Mouse (Mus musculus) forebrain, embryonic 16.5 days (tissue): ENCODE results near the gene A830018L16Rik. TPM values are rescaled to one million over a fixed set of nuclear protein-coding genes. Genes with fewer than 3 reads are reported as not detected.

Source experiments
- ATAC-seq: fragments of 200-750 bp; cut with Nextera tagmentation; 2 replicates; pipeline ENCODE4 v1.8.0; 2017; ENCODE audit warnings: mild to moderate bottlenecking, moderate library complexity
- H3K27ac ChIP-seq: fragments of 300-500 bp; sonication (generic); 2 replicates; pipeline ENCODE4 v1.5.1; 2014; ENCODE audit warnings: low read length, control low read depth
- H3K27me3 ChIP-seq: fragments of 300-500 bp; sonication (generic); replicated peaks from 2 replicates; pipeline ENCODE4 v1.6.1; 2014; ENCODE audit warnings: low read length; ENCODE audit not compliant: control insufficient read depth, insufficient read depth
- H3K36me3 ChIP-seq: fragments of 300-500 bp; sonication (generic); 2 replicates; pipeline ENCODE4 v1.6.1; 2014; ENCODE audit not compliant: control insufficient read depth, insufficient read depth
- H3K4me1 ChIP-seq: fragments of 300-500 bp; sonication (generic); replicated peaks from 2 replicates; pipeline ENCODE4 v1.6.1; 2014; ENCODE audit warnings: low read length; ENCODE audit not compliant: control insufficient read depth, insufficient read depth
- H3K4me2 ChIP-seq: fragments of 300-500 bp; sonication (generic); 2 replicates; pipeline ENCODE4 v1.6.1; 2014; ENCODE audit warnings: mild to moderate bottlenecking, low read length, control low read depth
- H3K4me3 ChIP-seq: fragments of 300-500 bp; sonication (generic); replicated peaks from 2 replicates; pipeline ENCODE4 v1.5.1; 2014; ENCODE audit warnings: mild to moderate bottlenecking, low read length, control low read depth
- H3K9ac ChIP-seq: fragments of 300-500 bp; sonication (generic); replicated peaks from 2 replicates; pipeline ENCODE4 v1.6.1; 2014; ENCODE audit warnings: low read depth, low read length, control low read depth
- H3K9me3 ChIP-seq: fragments of 300-500 bp; sonication (generic); 2 replicates; pipeline ENCODE4 v1.6.1; 2016; ENCODE audit warnings: low read length; ENCODE audit not compliant: control insufficient read depth
- WGBS: fragments of 180-500 bp; shearing (Covaris S2); extraction: QIAGEN DNeasy Blood & Tissue Kit; methylation state at CpG from one replicate; pipeline ENCODE4 v1.1.7; 2014; 5-methylcytosine and 5-hydroxymethylcytosine counted together
- polyA plus RNA-seq: library from polyadenylated mRNA; unstranded; fragments of >200 nt; fragmentation: Nextera tagmentation; extraction: Ambion mirVana; gene quantifications from 2 replicates; pipeline ENCODE4 v1.2.1, GENCODE M21; 2015

Gene A830018L16Rik
- 8.6 and 9.2 TPM in 2 replicates for polyA plus RNA-seq

- Histone ChIP-seq H3K36me3 (no peaks in the 10 kb centered on the region), H3K4me2 (peak within 1 kb of the TSS; percentile 90), H3K4me3 (peak within 1 kb of the TSS; percentile 63), H3K9me3 (no peaks in the 10 kb centered on the region), H3K27me3 (peaks cover 6% of the 10 kb centered on the region; the same call in 1 of the 2 replicates), H3K4me1 (peaks cover 6% of the 10 kb centered on the region), H3K27ac (peak within 1 kb of the TSS; percentile 52; the same call in 1 of the 2 replicates), H3K9ac (peak within 1 kb of the TSS; percentile 71)
- ATAC-seq: peak; percentile 97
- under 1% methylated on average over 50 of the region's 50 CpGs for WGBS
Measured at GRCm38 (mm10) chr1:11413894-11414556, at the start of gene A830018L16Rik. Gene A830018L16Rik (plus strand): TSS chr1:11414105.

GRCm38 (mm10) chr1:11385846-11386245 is 28.1 kb upstream of the A830018L16Rik start:
- H3K9ac ChIP-seq: no peak overlapping the region
- no peak overlapping the region for H3K4me2 ChIP-seq
- no peak overlapping the region for H3K27ac ChIP-seq
- no peaks in the 10 kb centered on the region for H3K27me3 ChIP-seq
- H3K4me1 ChIP-seq: no peaks in the 10 kb centered on the region
- no peaks in the 10 kb centered on the region for H3K36me3 ChIP-seq
- ATAC-seq: no peak
- H3K4me3 ChIP-seq: no peak overlapping the region
- H3K9me3 ChIP-seq: no peaks in the 10 kb centered on the region
- WGBS: 61% methylated on average over 3 of the region's 3 CpGs

GRCm38 (mm10) chr1:11395408-11395807 is 18.5 kb upstream of the A830018L16Rik start:
- no peak for ATAC-seq
- H3K4me1 ChIP-seq: no peaks in the 10 kb centered on the region
- 35% methylated on average over 4 of the region's 4 CpGs for WGBS

DNA sequence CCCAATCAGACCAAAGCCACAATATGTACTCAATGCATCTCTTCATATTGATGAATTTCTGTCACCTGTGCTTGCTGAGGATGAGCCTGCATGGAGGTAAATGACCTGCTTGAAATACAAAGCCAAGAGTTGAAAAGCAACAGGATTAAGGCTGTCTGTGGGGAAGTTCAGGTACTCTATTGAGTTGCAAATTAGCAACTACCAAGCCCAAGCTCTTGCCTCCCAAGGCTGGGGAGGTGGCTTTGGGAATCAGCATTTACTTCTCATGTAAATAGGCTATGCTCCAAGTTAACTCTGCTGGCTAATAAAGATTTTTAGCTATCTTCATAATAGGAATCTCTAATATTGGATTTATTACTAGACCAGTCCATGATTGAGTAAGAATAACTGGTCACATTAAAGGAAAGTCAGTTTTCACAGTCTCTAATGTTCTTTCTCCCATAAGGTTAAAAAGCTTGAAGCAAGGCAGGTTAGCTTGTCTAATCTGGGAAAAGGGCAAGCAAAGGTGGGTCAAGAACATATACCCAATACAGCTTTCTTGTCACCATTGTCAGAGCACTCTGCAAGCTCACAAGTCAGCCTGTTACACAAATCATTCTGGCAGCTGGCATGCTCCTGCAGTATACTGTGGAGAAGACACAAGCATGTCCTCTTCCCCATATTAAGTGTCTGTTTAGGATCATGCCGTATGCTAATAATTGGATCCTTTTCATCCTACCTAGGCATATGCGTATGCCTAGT is 17.7 kb upstream of the A830018L16Rik start:
- Histone ChIP-seq H3K4me1 (no peaks in the 10 kb centered on the region), H3K36me3 (no peaks in the 10 kb centered on the region), H3K9ac (no peak overlapping the region), H3K9me3 (no peaks in the 10 kb centered on the region), H3K4me2 (no peak overlapping the region), H3K27ac (no peak overlapping the region), H3K27me3 (no peaks in the 10 kb centered on the region), H3K4me3 (no peak overlapping the region)
- WGBS: 90% methylated on average over 2 of the region's 2 CpGs
- no peak for ATAC-seq

More at GRCm38 (mm10) chr1:11395408-11395807, 18.5 kb upstream of the A830018L16Rik start:
- Histone ChIP-seq H3K36me3 (no peaks in the 10 kb centered on the region), H3K4me3 (no peak overlapping the region), H3K27ac (no peak overlapping the region), H3K9ac (no peak overlapping the region), H3K9me3 (no peaks in the 10 kb centered on the region), H3K4me2 (no peak overlapping the region), H3K27me3 (no peaks in the 10 kb centered on the region)

DNA sequence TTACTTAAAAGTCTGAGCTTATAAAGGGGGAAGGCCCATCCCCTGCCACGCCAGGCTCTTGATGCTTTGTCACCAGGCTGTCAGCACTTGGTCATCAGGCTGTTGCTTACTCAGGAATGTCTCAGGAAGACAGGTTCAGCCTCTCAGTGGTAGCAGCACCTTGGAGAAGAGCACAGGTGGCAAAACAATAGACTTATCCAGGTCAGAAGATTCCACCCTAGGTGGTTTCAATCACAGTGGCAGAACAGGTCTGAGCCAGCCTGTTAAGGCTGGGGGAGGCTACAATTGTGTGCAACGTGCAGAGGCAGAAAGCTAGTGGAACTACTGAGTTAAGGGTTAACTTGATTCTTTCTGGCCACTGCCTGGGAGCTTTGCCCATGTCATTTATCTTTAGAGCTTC is 12.7 kb upstream of the A830018L16Rik start:
- Histone ChIP-seq H3K9me3 (no peaks in the 10 kb centered on the region), H3K27me3 (no peaks in the 10 kb centered on the region), H3K4me2 (no peak overlapping the region), H3K27ac (no peak overlapping the region), H3K4me1 (no peaks in the 10 kb centered on the region), H3K9ac (no peak overlapping the region), H3K36me3 (no peaks in the 10 kb centered on the region), H3K4me3 (no peak overlapping the region)
- 48% methylated on average over 2 of the region's 2 CpGs for WGBS
- no peak for ATAC-seq

DNA sequence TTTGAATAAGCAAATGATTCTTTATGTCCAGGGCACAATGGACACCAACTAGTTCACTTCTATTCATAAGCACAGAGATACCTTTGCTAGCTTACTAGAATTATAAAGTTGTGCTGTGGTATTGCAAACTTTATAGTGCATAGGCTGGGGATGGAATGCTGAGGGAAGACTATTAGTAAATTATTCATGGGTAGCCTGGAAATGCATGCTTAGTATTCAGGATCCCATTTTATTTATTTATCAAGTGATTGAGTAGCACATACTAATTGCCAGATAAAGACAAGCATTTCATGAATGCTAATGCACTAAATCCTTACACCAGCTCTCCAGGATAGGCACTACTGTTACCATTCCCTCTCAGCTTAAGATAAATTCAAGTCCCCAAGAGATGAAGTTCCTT is 8.4 kb upstream of the A830018L16Rik start:
- Histone ChIP-seq H3K27me3 (no peaks in the 10 kb centered on the region), H3K4me1 (no peaks in the 10 kb centered on the region), H3K4me2 (no peak overlapping the region), H3K9me3 (no peaks in the 10 kb centered on the region), H3K36me3 (no peaks in the 10 kb centered on the region), H3K27ac (no peak overlapping the region), H3K4me3 (no peak overlapping the region), H3K9ac (no peak overlapping the region)
- 0 out of 2 replicates have a peak, but pooled peaks have one; percentile 33 for ATAC-seq

DNA sequence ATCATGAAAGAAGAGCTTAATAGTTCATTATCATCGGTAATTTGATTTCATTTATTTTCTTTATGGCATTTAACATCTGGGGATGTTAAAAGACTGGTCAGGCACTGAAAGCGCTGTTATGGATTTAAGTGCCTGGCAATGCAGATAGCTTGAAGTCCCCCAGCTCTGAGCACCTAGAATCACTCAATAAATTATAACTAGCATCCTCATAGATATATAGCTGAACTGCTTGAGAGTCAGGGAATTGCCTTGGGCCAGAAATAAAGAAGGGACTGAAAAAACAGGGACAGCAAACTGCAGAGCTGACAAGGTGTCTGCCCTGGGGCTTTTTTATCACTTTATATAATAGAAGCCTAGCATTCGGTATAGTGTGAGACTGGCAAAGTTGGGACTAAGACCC is 7.9 kb upstream of the A830018L16Rik start:
- H3K4me1 ChIP-seq: no peaks in the 10 kb centered on the region
- no peak overlapping the region for H3K4me3 ChIP-seq
- H3K4me2 ChIP-seq: no peak overlapping the region
- H3K9ac ChIP-seq: no peak overlapping the region
- H3K9me3 ChIP-seq: no peaks in the 10 kb centered on the region
- 92% methylated on average over 3 of the region's 3 CpGs for WGBS
- no peak for ATAC-seq
- no peaks in the 10 kb centered on the region for H3K36me3 ChIP-seq
- H3K27ac ChIP-seq: no peak overlapping the region
- H3K27me3 ChIP-seq: no peaks in the 10 kb centered on the region

DNA sequence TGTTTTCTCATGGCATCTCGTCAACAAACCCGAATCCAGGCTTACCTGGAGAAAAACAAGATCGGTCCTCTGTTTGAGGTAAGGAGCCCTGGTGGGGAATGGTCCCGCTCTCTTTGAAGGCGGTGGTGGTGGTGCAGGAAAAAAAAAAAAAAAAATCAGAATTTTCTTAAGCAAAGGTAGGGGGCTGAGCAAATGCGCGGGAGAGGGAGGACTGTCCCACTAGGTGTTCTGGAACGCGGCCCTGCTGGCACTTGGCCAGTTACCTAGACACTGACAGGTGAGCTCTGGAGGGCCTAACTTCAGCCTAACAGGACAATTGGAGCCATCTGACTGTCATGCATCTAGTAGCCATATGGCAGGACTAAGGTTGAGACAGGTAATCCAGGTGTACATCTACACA is 655 bp downstream of the A830018L16Rik start:
- peak overlapping the region; percentile 71 for H3K9ac ChIP-seq
- no peak for ATAC-seq
- peak overlapping the region; percentile 90 for H3K4me2 ChIP-seq
- H3K4me3 ChIP-seq: peak overlapping the region; percentile 63
- 2% methylated on average over 9 of the region's 9 CpGs for WGBS
- H3K27me3 ChIP-seq: peaks cover 6% of the 10 kb centered on the region; the same call in 1 of the 2 replicates
- no peaks in the 10 kb centered on the region for H3K9me3 ChIP-seq
- peaks cover 6% of the 10 kb centered on the region for H3K4me1 ChIP-seq
- H3K36me3 ChIP-seq: no peaks in the 10 kb centered on the region
- H3K27ac ChIP-seq: no peak overlapping the region

- WGBS: 65% methylated on average over 1 of the region's 1 CpGs
- H3K4me3 ChIP-seq: no peak overlapping the region
- no peaks in the 10 kb centered on the region for H3K36me3 ChIP-seq
- ATAC-seq: no peak
- H3K9me3 ChIP-seq: no peaks in the 10 kb centered on the region
- no peak overlapping the region for H3K4me2 ChIP-seq
- no peak overlapping the region for H3K27ac ChIP-seq
- H3K27me3 ChIP-seq: no peaks in the 10 kb centered on the region
- H3K4me1 ChIP-seq: no peaks in the 10 kb centered on the region
- H3K9ac ChIP-seq: no peak overlapping the region
Measured at GRCm38 (mm10) chr1:11427310-11427709, 13.4 kb downstream of the A830018L16Rik start.
